Mouse (Mus musculus) liver, embryonic 11.5 days (tissue): Measurements from ENCODE around the gene Grb10. TPM values are rescaled to one million over a fixed set of nuclear protein-coding genes. Genes with fewer than 3 reads are reported as not detected.

Source experiments
- ATAC-seq: fragments of 200-750 bp; cut with Nextera tagmentation; replicated peaks from 2 replicates; pipeline ENCODE4 v1.8.0; 2017; ENCODE audit warnings: moderate number of reproducible peaks, mild to moderate bottlenecking, moderate TSS enrichment, moderate library complexity; ENCODE audit not compliant: low FRiP score
- DNase-seq: peaks from one replicate; pipeline ENCODE4 v3.0.0-alpha.2; 2017; ENCODE audit warnings: low spot score
- H3K27ac ChIP-seq: fragments of 300-500 bp; sonication (generic); 2 replicates; pipeline ENCODE4 v1.5.1; 2014; ENCODE audit warnings: mild to moderate bottlenecking, low read depth, low read length, control low read depth
- H3K27me3 ChIP-seq: fragments of 300-500 bp; sonication (generic); replicated peaks from 2 replicates; pipeline ENCODE4 v1.6.1; 2014; ENCODE audit warnings: low read length, mixed read lengths; ENCODE audit not compliant: control insufficient read depth, insufficient read depth
- H3K36me3 ChIP-seq: fragments of 300-500 bp; sonication (generic); 2 replicates; pipeline ENCODE4 v1.6.1; 2014; ENCODE audit warnings: mild to moderate bottlenecking, low read length, moderate library complexity, mixed read lengths; ENCODE audit not compliant: control insufficient read depth, insufficient read depth
- H3K4me1 ChIP-seq: fragments of 300-500 bp; sonication (generic); replicated peaks from 2 replicates; pipeline ENCODE4 v1.6.1; 2014; ENCODE audit warnings: low read length, mixed read lengths; ENCODE audit not compliant: control insufficient read depth, insufficient read depth
- H3K4me2 ChIP-seq: fragments of 300-500 bp; sonication (generic); 2 replicates; pipeline ENCODE4 v1.6.1; 2014; ENCODE audit warnings: mild to moderate bottlenecking, control low read depth, moderate library complexity
- H3K4me3 ChIP-seq: fragments of 300-500 bp; sonication (generic); 2 replicates; pipeline ENCODE4 v1.5.1; 2014; ENCODE audit warnings: low read depth, low read length, control low read depth
- H3K9ac ChIP-seq: fragments of 300-500 bp; sonication (generic); 2 replicates; pipeline ENCODE4 v1.6.1; 2014; ENCODE audit warnings: low read depth, low read length, control low read depth
- H3K9me3 ChIP-seq: fragments of 300-500 bp; sonication (generic); 2 replicates; pipeline ENCODE4 v1.6.1; 2016; ENCODE audit warnings: low read length, inconsistent platforms, mixed read lengths; ENCODE audit not compliant: control insufficient read depth
- WGBS: fragments of 180-500 bp; shearing (Covaris S2); extraction: QIAGEN DNeasy Blood & Tissue Kit; methylation state at CpG from one replicate; pipeline ENCODE4 v1.1.7; 2014; 5-methylcytosine and 5-hydroxymethylcytosine counted together
- polyA plus RNA-seq: library from polyadenylated mRNA; unstranded; fragments of >200 nt; fragmentation: Nextera tagmentation; extraction: Ambion mirVana; gene quantifications from 2 replicates; pipeline ENCODE4 v1.2.1, GENCODE M21; 2014

Grb10 gene
- polyA plus RNA-seq, 1 experiment from 2014 or later: 195 TPM

DNA sequence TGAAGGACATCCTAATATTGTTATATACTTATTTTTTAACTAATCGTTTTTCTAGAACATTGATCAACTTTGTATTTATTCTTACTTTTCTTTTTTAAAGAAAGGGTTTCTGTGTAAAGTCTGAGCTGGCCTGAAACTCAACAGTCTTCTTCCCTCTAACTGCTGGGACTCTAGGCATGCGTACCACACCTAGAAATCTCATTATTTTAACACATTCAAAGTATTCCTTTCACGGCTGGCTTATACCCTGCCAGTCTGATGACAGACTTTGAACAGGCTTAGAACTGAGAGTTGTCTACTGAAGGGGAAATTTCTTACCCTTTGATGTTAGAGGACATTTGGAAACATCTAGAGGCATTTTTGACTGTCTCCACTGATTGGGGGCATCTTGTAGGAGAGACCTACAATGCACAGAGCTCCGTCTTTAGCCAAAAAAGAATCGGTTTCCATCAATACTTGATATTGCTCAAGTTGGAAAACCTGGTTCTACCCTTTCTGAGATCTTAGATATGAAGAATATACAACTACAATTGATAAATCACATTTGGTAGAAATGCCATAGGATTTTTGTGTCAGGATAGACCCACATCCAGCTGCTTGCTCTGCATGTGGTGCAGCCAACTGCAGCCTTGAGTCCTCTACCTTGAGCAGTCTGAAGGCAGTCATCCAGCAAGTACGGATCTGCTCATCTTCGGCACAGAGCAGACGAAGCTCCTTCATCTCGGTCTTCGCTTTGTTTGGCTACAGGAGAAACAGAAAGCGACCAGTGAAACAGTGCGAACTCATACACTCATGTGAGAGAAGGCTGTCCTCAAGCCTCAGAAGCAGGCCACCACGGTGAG is 95.0 kb downstream of the Grb10 start:
- Histone ChIP-seq H3K27ac (no peak overlapping the region), H3K9ac (no peak overlapping the region), H3K4me2 (no peak overlapping the region), H3K4me3 (no peak overlapping the region), H3K4me1 (peaks cover 6% of the 10 kb centered on the region), H3K27me3 (no peaks in the 10 kb centered on the region), H3K9me3 (no peaks in the 10 kb centered on the region), H3K36me3 (peaks cover 23% of the 10 kb centered on the region)
- ATAC-seq (no peak), DNase-seq (no peak)
- 87% methylated on average over 13 of the region's 13 CpGs for WGBS

- Histone ChIP-seq H3K4me2 (no peak overlapping the region), H3K36me3 (peaks cover 29% of the 10 kb centered on the region), H3K4me3 (no peak overlapping the region), H3K27ac (no peak overlapping the region), H3K27me3 (no peaks in the 10 kb centered on the region), H3K9ac (no peak overlapping the region), H3K4me1 (peaks cover 3% of the 10 kb centered on the region), H3K9me3 (no peaks in the 10 kb centered on the region)
- no peak for DNase-seq
- WGBS: 68% methylated on average over 6 of the region's 6 CpGs
- no peak for ATAC-seq
These were observed 95.9 kb downstream of the Grb10 start for GRCm38 (mm10) chr11:11942320-11943217.

- DNase-seq (no peak), ATAC-seq (no peak)
- 85% methylated on average over 5 of the region's 5 CpGs for WGBS
- Histone ChIP-seq H3K4me2 (no peak overlapping the region), H3K36me3 (peaks cover 38% of the 10 kb centered on the region), H3K27ac (no peak overlapping the region), H3K4me1 (peaks cover 3% of the 10 kb centered on the region), H3K9me3 (no peaks in the 10 kb centered on the region), H3K9ac (no peak overlapping the region), H3K27me3 (no peaks in the 10 kb centered on the region), H3K4me3 (no peak overlapping the region)
These were observed 97.4 kb downstream of the Grb10 start for GRCm38 (mm10) chr11:11940833-11941681.

DNA sequence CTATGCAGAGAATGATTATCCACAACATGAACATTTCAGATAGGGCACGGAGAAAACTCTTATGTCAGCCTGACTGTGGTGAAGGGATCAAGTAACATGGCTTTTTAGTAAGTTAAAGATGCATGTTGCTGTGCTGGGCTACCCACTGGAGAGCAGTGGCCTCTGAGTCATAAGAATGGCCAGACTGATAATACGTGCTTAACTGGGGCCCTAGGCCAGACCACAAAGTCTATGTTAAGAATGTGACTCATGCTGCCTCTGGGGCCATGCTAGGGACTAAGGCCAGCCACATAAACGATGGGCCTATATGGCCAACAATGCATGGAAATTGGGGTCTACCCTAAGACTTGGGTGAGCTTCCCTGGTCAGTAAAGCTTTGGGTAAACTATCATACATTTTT is 98.9 kb downstream of the Grb10 start:
- no peak overlapping the region for H3K9ac ChIP-seq
- DNase-seq (no peak), ATAC-seq (peak; percentile 72)
- H3K27me3 ChIP-seq: no peaks in the 10 kb centered on the region
- H3K4me2 ChIP-seq: no peak overlapping the region
- H3K36me3 ChIP-seq: peaks cover 41% of the 10 kb centered on the region
- H3K4me3 ChIP-seq: no peak overlapping the region
- H3K9me3 ChIP-seq: no peaks in the 10 kb centered on the region
- peaks cover 6% of the 10 kb centered on the region for H3K4me1 ChIP-seq
- no peak overlapping the region for H3K27ac ChIP-seq
- 34% methylated on average over 3 of the region's 3 CpGs for WGBS

GRCm38 (mm10) chr11:11938591-11938990 is 99.9 kb downstream of the Grb10 start:
- no peak for DNase-seq
- Histone ChIP-seq H3K9ac (no peak overlapping the region), H3K4me3 (no peak overlapping the region), H3K27ac (no peak overlapping the region), H3K4me2 (no peak overlapping the region), H3K4me1 (peaks cover 8% of the 10 kb centered on the region), H3K9me3 (no peaks in the 10 kb centered on the region), H3K27me3 (no peaks in the 10 kb centered on the region), H3K36me3 (peaks cover 41% of the 10 kb centered on the region)
- ATAC-seq: no peak
- 86% methylated on average over 1 of the region's 1 CpGs for WGBS

DNA sequence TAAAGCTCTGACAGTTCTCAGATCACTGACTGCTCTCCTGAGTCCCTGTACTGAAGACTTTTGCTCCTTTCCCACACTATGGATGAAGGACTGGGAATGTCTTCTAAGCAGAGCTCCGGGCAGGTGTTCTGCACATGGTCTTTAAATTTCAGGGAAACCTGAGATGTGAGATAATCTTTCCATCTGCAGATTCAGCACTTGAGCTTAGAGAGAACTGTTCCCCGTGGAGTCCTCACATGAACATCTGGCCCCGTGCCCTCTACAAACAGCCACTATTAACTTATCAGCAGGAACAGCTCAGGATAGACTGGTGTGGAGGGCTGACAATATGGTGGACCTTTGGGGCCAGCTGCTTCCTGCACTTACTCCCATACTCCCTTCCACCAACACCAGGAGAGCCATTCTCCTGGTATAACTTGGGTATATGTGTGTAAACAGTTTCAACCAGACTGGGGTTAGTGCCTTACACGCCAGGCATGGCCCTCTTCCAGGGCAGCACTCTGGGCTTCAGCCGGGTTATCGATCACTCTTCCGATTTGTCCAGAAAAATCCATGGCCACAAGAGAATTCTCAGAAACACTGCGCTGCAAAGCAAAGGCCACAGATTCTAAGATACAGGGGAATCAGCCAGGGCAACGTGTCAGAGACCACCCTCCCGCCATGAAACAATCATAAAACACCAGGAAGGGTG is 101.0 kb downstream of the Grb10 start:
- Histone ChIP-seq H3K36me3 (peaks cover 35% of the 10 kb centered on the region), H3K9ac (no peak overlapping the region), H3K4me3 (no peak overlapping the region), H3K27ac (no peak overlapping the region), H3K27me3 (no peaks in the 10 kb centered on the region), H3K4me2 (no peak overlapping the region), H3K4me1 (peaks cover 9% of the 10 kb centered on the region), H3K9me3 (no peaks in the 10 kb centered on the region)
- ATAC-seq (0 out of 2 replicates have a peak, but pooled peaks have one; percentile 8), DNase-seq (no peak)
- 83% methylated on average over 10 of the region's 10 CpGs for WGBS

DNA sequence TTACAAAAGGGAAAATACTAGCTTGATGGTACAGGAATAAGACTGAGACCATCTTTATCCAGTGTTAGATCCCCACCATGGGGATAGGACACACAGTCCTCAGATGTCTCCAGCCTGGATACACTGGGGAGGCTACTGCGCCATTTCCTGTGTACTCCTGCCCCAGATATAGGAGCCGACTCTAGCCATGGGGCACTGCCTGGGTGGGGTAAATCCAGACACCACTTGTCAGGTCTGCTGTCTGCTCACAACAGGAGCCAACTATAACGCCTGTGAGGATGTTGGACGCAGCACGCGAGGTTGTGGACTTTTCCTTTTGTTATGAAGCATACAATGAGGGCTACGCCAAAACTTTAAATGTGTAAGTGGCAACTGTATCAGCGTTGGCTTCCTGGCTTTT is 103.7 kb downstream of the Grb10 start:
- H3K4me2 ChIP-seq: no peak overlapping the region
- no peaks in the 10 kb centered on the region for H3K27me3 ChIP-seq
- WGBS: 79% methylated on average over 8 of the region's 8 CpGs
- no peak overlapping the region for H3K27ac ChIP-seq
- ATAC-seq (no peak), DNase-seq (no peak)
- no peaks in the 10 kb centered on the region for H3K9me3 ChIP-seq
- no peak overlapping the region for H3K9ac ChIP-seq
- no peak overlapping the region for H3K4me3 ChIP-seq
- peaks cover 12% of the 10 kb centered on the region for H3K4me1 ChIP-seq
- peaks cover 44% of the 10 kb centered on the region for H3K36me3 ChIP-seq
